In genomic region chr1:33745901-33746300, GRCm38 (mm10) we compare ENCODE assay signal across 10 mouse cellular contexts.
"Had no signal": no experiment of that assay in that cellular context is flagged by ENCODE, and none has a peak within 500 bp of the region (broad histone marks: within the 10 kb centered on the region; RNA-seq: fewer than 3 reads in every experiment).

No protein-coding gene starts in this region.

- H3K4me1 ChIP-seq: kidney, embryonic 15.5 days; limb, embryonic 12.5 days; neural tube, embryonic 15.5 days had no signal

- H3K9ac ChIP-seq: kidney, embryonic 15.5 days; limb, embryonic 12.5 days; neural tube, embryonic 15.5 days had no signal

- H3K4me2 ChIP-seq: kidney, embryonic 15.5 days; limb, embryonic 12.5 days; neural tube, embryonic 15.5 days had no signal

- DNase-seq: kidney, adult 2 months; kidney, postnatal 14 days; lung, adult 18-20 months; midbrain, embryonic 14.5 days; thymus, postnatal 36 days had no signal

- H3K27ac ChIP-seq: kidney, embryonic 15.5 days; left cerebral cortex, adult 2 months; limb, embryonic 12.5 days; neural tube, embryonic 15.5 days had no signal

- H3K4me3 ChIP-seq: kidney, embryonic 15.5 days; left cerebral cortex, adult 2 months; limb, embryonic 12.5 days; neural tube, embryonic 15.5 days had no signal

- ATAC-seq: intestine, embryonic 16.5 days had no signal

- H3K27me3 ChIP-seq: kidney, embryonic 15.5 days; limb, embryonic 12.5 days; neural tube, embryonic 15.5 days had no signal

- H3K9me3 ChIP-seq: kidney, embryonic 15.5 days; limb, embryonic 12.5 days; neural tube, embryonic 15.5 days had no signal
